Mouse (Mus musculus): ENCODE data around the gene Bola2. TPM values are rescaled to one million over a fixed set of nuclear protein-coding genes. Genes with fewer than 3 reads are reported as not detected.

Gene Bola2
- total and polyA plus RNA-seq, 3 experiments, result 29.1 to 63.7 (median 49.7) TPM

DNA sequence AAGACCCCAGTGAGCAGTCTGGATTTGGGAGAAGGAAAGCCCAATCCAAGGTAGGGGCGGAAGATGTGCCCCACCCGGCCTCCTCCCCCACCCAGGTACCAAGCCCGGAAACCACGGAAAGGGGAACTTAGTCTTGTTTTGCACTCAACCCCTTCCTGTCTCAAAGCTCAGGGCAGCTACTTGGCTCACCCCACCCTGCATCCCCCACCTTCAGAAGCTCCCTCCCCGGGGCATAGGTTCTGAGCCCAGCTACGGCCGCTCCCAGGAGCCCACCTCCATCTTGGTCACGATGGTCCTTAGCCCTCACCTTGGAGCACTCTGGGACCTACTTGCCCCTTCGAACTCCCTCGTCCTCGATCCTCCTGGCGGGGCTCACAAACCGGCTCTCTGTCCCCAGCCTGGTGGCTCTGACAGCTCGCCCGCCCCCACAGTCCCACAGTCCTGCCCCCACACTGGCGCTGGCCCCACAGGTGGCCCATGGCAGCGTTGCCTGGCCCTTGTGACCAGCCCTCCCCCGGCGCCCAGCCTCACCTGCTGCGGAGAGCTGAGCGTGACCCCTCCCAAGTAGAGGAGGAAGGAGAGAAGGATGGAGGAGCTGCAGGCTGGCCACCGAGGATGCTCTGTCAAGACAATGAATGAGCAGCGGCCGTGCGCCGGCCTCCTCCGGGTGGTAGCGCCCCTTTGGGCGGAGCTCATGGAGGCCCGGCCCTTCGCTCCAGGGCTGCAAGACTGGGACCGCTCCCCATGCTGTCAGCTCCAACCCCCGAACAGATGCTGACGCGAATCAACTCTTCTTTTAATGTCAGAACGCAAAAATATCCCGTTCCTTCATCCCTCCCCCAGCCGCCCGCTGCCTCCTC lies 9.2 kb downstream of the Bola2 start:
- H3K4me3 ChIP-seq, result peak overlapping the region; percentile 35; the same call in 1 of the 2 replicates
- peaks cover 3% of the 10 kb centered on the region for H3K27me3 ChIP-seq (ENCODE audit: control insufficient read depth, insufficient read depth, low read length)
- WGBS, result 3% methylated on average over 39 of the region's 39 CpGs
- H3K36me3 ChIP-seq (ENCODE audit: control insufficient read depth, insufficient read depth, low read length), result no peaks in the 10 kb centered on the region
- H3K4me1 ChIP-seq (ENCODE audit: control insufficient read depth, insufficient read depth, low read length), result peaks cover 5% of the 10 kb centered on the region; the same call in 1 of the 2 replicates
- intact Hi-C loops (cut with DNase I), result no loop called here
- peak; percentile 80 to 87 for DNase-seq
- peak overlapping the region; percentile 28; the same call in 1 of the 2 replicates for H3K27ac ChIP-seq
- H3K79me2 ChIP-seq (replicated peaks; ENCODE audit: control insufficient read depth, insufficient read depth, low read length), result no peaks in the 10 kb centered on the region
- peak overlapping the region; percentile 51 for H3K9ac ChIP-seq (ENCODE audit: low read depth, low read length)
- no peak for TF ChIP-seq EP300 (IDR thresholded peaks at IDR 0.05; ENCODE audit: insufficient read depth, low read depth, low read length)
- TF ChIP-seq POLR2A (IDR thresholded peaks at IDR 0.05; ENCODE audit: insufficient read depth, low read depth, low read length), result peak; percentile 59; the same call in 1 of the 2 replicates
- TF ChIP-seq CTCF (IDR thresholded peaks at IDR 0.05), result no peak

DNA sequence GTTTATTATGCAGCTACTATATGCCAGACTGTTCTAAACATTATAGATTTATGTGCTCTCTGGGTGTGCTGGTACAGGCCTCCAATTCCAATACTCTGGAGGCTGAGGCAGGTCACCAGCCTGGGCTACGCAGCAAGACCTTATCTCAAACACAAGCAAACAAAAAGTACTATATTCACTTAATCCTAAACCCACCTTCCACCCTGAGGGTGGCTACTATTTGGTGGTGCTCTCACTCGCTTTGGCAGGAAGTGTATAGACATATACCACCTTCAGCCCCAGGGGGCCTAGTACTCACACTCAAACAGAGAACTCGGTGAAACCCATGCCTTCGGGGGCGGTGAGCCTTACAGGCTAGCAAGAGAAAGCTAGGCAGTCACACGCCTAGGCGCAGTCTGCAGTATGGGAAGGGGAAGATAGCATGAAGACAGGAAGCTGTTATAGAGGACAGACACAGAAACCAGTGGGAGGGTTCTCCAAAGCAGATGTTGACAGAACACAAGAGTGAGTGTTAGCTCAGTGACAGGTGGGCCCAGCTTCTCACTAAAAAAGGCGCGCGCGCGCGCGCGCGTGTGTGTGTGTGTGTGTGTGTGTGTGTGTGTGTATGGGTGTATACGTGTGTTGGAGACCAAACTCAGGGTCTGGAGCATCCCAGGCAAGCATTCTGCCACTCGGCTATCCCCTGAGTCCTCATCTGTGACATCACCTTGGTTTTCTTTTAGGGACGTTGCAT lies 12.4 kb downstream of the Bola2 start, which contains the start of gene Coro1a:
Coro1a (minus strand) TSS at position 346 of the 733 bp plus-strand sequence.
- Histone ChIP-seq H3K79me2 (replicated peaks; ENCODE audit: control insufficient read depth, insufficient read depth, low read length) (no peaks in the 10 kb centered on the region), H3K36me3 (ENCODE audit: control insufficient read depth, insufficient read depth, low read length) (no peaks in the 10 kb centered on the region), H3K9ac (ENCODE audit: low read depth, low read length) (no peak within 1 kb of the TSS), H3K4me1 (ENCODE audit: control insufficient read depth, insufficient read depth, low read length) (no peaks in the 10 kb centered on the region), H3K27me3 (ENCODE audit: control insufficient read depth, insufficient read depth, low read length) (peaks cover 3% of the 10 kb centered on the region), H3K4me3 (no peak within 1 kb of the TSS), H3K27ac (no peak within 1 kb of the TSS)
- intact Hi-C loops (cut with DNase I), result no loop called here
- no peak for TF ChIP-seq POLR2A (IDR thresholded peaks at IDR 0.05; ENCODE audit: insufficient read depth, low read depth, low read length)
- TF ChIP-seq CTCF (IDR thresholded peaks at IDR 0.05), result no peak
- no peak for TF ChIP-seq EP300 (IDR thresholded peaks at IDR 0.05; ENCODE audit: insufficient read depth, low read depth, low read length)
- no peak for DNase-seq
- 79% methylated on average over 19 of the region's 19 CpGs for WGBS

DNA sequence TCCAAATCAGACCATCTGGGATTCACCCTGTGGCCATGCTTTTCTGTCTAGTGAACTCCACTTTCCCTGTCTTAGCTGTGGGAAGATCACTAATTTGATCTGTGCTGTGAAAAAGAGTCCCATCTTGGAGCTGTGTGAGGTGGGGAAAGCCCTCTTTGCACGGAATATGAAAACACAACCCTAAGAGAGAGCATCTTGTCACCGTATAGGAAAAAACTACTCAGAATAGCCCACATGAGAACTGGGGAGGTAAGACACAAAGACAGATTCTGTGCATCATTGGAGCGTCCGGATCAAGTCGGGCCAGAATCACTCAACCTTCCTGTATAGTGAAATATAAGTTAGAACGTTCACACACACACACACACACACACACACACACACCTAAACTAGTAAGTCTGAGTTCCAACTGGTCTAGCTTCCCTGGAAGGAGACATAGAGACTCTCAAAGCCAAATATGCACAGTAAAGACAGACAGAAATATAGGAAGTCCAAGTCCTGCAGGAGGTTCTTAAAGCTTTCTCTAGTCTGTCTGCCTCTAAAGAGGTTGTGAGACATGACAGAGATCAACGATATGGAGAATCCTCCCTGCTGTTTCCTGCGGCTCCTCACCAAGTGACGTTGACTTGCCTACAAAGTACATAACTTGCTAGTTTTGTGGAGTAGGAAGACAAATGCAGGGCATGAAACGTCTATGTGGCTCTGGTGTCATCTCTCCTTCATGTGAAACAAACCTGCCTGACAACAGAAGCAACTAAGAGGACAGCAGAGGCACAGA lies 13.2 kb downstream of the Bola2 start:
- H3K27ac ChIP-seq, result no peak overlapping the region
- H3K4me3 ChIP-seq, result no peak overlapping the region
- H3K79me2 ChIP-seq (replicated peaks; ENCODE audit: control insufficient read depth, insufficient read depth, low read length), result no peaks in the 10 kb centered on the region
- H3K4me1 ChIP-seq (ENCODE audit: control insufficient read depth, insufficient read depth, low read length), result no peaks in the 10 kb centered on the region
- no peaks in the 10 kb centered on the region for H3K36me3 ChIP-seq (ENCODE audit: control insufficient read depth, insufficient read depth, low read length)
- peaks cover 3% of the 10 kb centered on the region for H3K27me3 ChIP-seq (ENCODE audit: control insufficient read depth, insufficient read depth, low read length)
- TF ChIP-seq EP300 (IDR thresholded peaks at IDR 0.05; ENCODE audit: insufficient read depth, low read depth, low read length), result no peak
- no peak for TF ChIP-seq CTCF (IDR thresholded peaks at IDR 0.05)
- intact Hi-C loops (cut with DNase I), result no loop called here
- 77% methylated on average over 10 of the region's 10 CpGs for WGBS
- H3K9ac ChIP-seq (ENCODE audit: low read depth, low read length), result no peak overlapping the region
- DNase-seq, result no peak

DNA sequence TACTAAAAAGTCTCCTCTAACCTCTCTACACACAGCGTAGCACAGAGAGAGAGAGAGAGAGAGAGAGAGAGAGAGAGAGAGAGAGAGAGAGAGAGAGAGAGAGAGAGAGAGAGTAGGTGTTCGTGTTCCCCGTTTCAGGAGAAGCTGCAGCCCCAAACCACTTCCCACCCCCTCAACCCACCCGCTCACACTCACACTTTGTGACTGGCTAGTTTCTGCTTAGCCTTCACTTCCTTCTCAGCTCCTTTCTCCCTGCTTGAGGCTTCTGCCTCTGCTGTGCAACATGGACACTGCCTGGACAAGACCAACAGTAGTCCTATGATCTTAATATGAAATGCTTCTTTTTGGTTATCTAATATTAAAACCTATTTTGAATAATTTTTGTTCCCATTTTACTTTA lies 15.1 kb downstream of the Bola2 start:
- H3K79me2 ChIP-seq (replicated peaks; ENCODE audit: control insufficient read depth, insufficient read depth, low read length), result no peaks in the 10 kb centered on the region
- no peaks in the 10 kb centered on the region for H3K27me3 ChIP-seq (ENCODE audit: control insufficient read depth, insufficient read depth, low read length)
- no peaks in the 10 kb centered on the region for H3K36me3 ChIP-seq (ENCODE audit: control insufficient read depth, insufficient read depth, low read length)
- DNase-seq, result no peak
- H3K27ac ChIP-seq, result no peak overlapping the region
- H3K4me3 ChIP-seq, result no peak overlapping the region
- WGBS, result 67% methylated on average over 4 of the region's 4 CpGs
- intact Hi-C loops (cut with DNase I), result no loop called here
- TF ChIP-seq POLR2A (IDR thresholded peaks at IDR 0.05; ENCODE audit: insufficient read depth, low read depth, low read length) (no peak), CTCF (IDR thresholded peaks at IDR 0.05) (no peak), EP300 (IDR thresholded peaks at IDR 0.05; ENCODE audit: insufficient read depth, low read depth, low read length) (no peak)
- H3K4me1 ChIP-seq (ENCODE audit: control insufficient read depth, insufficient read depth, low read length), result no peaks in the 10 kb centered on the region
- H3K9ac ChIP-seq (ENCODE audit: low read depth, low read length), result no peak overlapping the region

DNA sequence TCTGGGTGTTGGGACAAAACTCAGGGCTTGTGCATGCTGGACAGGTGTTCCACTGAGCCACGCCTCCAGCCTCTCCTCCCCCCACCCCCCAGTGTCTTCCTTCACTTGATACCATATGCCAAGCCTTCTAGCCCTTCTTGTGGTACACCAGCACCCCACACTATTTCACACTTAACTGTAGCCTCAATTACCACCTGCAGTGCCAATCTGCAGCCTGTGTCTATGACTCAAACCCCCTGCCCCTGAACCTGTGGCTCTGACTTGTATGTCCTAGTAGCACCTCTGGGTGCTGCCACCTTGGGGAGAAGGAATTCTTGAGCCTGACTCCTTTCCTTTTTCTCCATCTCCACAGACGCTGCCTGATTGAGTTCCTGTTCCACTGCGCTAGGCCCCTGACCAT lies 16.7 kb downstream of the Bola2 start:
- Histone ChIP-seq H3K27me3 (ENCODE audit: control insufficient read depth, insufficient read depth, low read length) (no peaks in the 10 kb centered on the region), H3K27ac (no peak overlapping the region), H3K79me2 (replicated peaks; ENCODE audit: control insufficient read depth, insufficient read depth, low read length) (no peaks in the 10 kb centered on the region), H3K4me3 (no peak overlapping the region), H3K9ac (ENCODE audit: low read depth, low read length) (no peak overlapping the region), H3K36me3 (ENCODE audit: control insufficient read depth, insufficient read depth, low read length) (no peaks in the 10 kb centered on the region), H3K4me1 (ENCODE audit: control insufficient read depth, insufficient read depth, low read length) (no peaks in the 10 kb centered on the region)
- no peak for DNase-seq
- 74% methylated on average over 3 of the region's 3 CpGs for WGBS
- intact Hi-C loops (cut with DNase I), result no loop called here
- TF ChIP-seq CTCF (IDR thresholded peaks at IDR 0.05) (no peak), POLR2A (IDR thresholded peaks at IDR 0.05; ENCODE audit: insufficient read depth, low read depth, low read length) (no peak), EP300 (IDR thresholded peaks at IDR 0.05; ENCODE audit: insufficient read depth, low read depth, low read length) (no peak)
